8 mouse cellular contexts compared by ENCODE assay signal in the genomic region with DNA sequence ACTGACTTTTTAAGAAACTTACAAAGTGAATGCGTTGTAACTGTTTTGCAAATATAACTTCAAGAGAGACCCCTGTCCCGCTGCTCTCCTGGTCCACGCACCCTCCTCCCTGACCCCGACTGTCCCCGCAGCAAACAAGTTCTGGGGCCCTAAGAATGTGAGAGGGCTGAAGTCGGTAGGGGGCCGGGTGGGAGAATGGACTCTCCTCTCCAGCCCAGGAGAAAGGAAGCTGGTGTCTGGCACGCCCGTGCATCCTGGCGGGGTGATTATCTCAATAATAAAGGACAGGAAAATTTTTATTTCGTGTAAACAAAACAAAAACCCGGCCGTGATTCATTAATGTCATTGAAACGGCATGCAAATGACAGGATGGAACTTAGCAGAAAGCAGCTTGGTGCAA. TPM values are rescaled to one million over a fixed set of nuclear protein-coding genes. Genes with fewer than 3 reads are reported as not detected.
A peak's percentile ranks its signal among the peaks of the same experiment; 100 is the strongest.
DNase-seq lines count a peak whose midpoint lies in the region; ATAC-seq and TF ChIP-seq lines count a peak whose summit lies in the region.

No protein-coding gene starts in this region.

- TF ChIP-seq POLR2A in testis, adult 2 months (IDR thresholded peaks at IDR 0.05; ENCODE audit: control insufficient read depth, low read depth, low read length) = no peak

- H3K4me1 ChIP-seq in testis, adult 2 months (ENCODE audit: control insufficient read depth, insufficient read depth, low read length) = peaks cover 4% of the 10 kb centered on the region; the same call in 1 of the 2 replicates
- H3K4me1 ChIP-seq in liver, embryonic 15.5 days (replicated peaks) = peaks cover 4% of the 10 kb centered on the region; the same call in 1 of the 2 replicates

- no peak overlapping the region for H3K9ac ChIP-seq in liver, embryonic 15.5 days

- no peaks in the 10 kb centered on the region for H3K36me3 ChIP-seq in testis, adult 2 months (ENCODE audit: control insufficient read depth, insufficient read depth, low read length)
- no peaks in the 10 kb centered on the region for H3K36me3 ChIP-seq in liver, embryonic 15.5 days (replicated peaks)

- no peak overlapping the region for H3K27ac ChIP-seq in gastrocnemius, adult 2 months
- H3K27ac ChIP-seq in testis, adult 2 months (ENCODE audit: control insufficient read depth, insufficient read depth, low read depth, low read length) = no peak overlapping the region
- no peak overlapping the region for H3K27ac ChIP-seq in liver, embryonic 15.5 days (replicated peaks)

- H3K9me3 ChIP-seq in liver, embryonic 15.5 days (replicated peaks) = no peaks in the 10 kb centered on the region

- WGBS in liver, embryonic 15.5 days (ENCODE audit: insufficient replicate concordance) = 29% methylated on average over 14 of the region's 14 CpGs

- intact Hi-C loops in gastrocnemius, adult 2 months (cut with DNase I) = no loop called here

- DNase-seq in gastrocnemius, adult 2 months = peak; percentile 12
- no peak for DNase-seq in gastrocnemius, adult 8-10 months (ENCODE audit: low spot score in 2 of 2)
- no peak for DNase-seq in testis, postnatal 10 days (ENCODE audit: low spot score)
- no peak for DNase-seq in urinary bladder, postnatal 25 days (ENCODE audit: low spot score)
- no peak for DNase-seq in cerebellum, adult 9-11 months

- H3K4me2 ChIP-seq in liver, embryonic 15.5 days = peak overlapping the region; percentile 45

- peak overlapping the region; percentile 53 for H3K4me3 ChIP-seq in gastrocnemius, adult 2 months
- peak overlapping the region; percentile 17 for H3K4me3 ChIP-seq in testis, adult 2 months (ENCODE audit: control insufficient read depth, low read depth, low read length)
- H3K4me3 ChIP-seq in liver, embryonic 15.5 days (replicated peaks) = no peak overlapping the region

- TF ChIP-seq CTCF in gastrocnemius, adult 2 months (IDR thresholded peaks at IDR 0.05) = no peak
- TF ChIP-seq CTCF in testis, adult 2 months (IDR thresholded peaks at IDR 0.05; ENCODE audit: control insufficient read depth, insufficient read depth, insufficient replicate concordance, low read depth, low read length) = no peak

- H3K27me3 ChIP-seq in testis, adult 2 months (ENCODE audit: control insufficient read depth, insufficient read depth, low read length) = peaks cover 4% of the 10 kb centered on the region
- H3K27me3 ChIP-seq in liver, embryonic 15.5 days = peaks cover 30% of the 10 kb centered on the region

- ATAC-seq in liver, embryonic 15.5 days (ENCODE audit: insufficient read depth) = no peak
- no peak for ATAC-seq in erythroid progenitor cell, adult 5-6 weeks (replicated peaks; ENCODE audit: low FRiP score, poor library complexity, severe bottlenecking)

RNA-seq across cellular contexts. Expression of a gene that starts 9.1 kb away (rescaled TPM):
- total RNA-seq in gastrocnemius, adult 2 months (2021) = 10 to 100 TPM; 23.4 to 31.9 TPM
- total RNA-seq in gastrocnemius, adult 8-10 months (2022) = 10 to 100 TPM; 25.9 to 32.4 (median 27.0) TPM
- polyA plus RNA-seq in testis, adult 2 months (2012; rRNA removed) = 1.9 and 3.1 TPM in 2 replicates
- polyA plus RNA-seq in liver, embryonic 15.5 days (2015; fragmentation: Nextera tagmentation; extraction: Ambion mirVana) = 17.3 and 19.8 TPM in 2 replicates
- 2.9 and 3.2 TPM in 2 replicates for total RNA-seq in erythroid progenitor cell, adult 5-6 weeks (2015; ENCODE audit: low replicate concordance)
- 3.3 and 3.6 TPM in 2 replicates for total RNA-seq in erythroid progenitor cell, adult 5-6 weeks (2017; ENCODE audit: low replicate concordance)

RNA-seq across cellular contexts. Expression of a gene that starts 53.9 kb away (rescaled TPM):
- total RNA-seq in gastrocnemius, adult 2 months (2021) = 10 to 100 TPM in 1 of 2 experiments, 1 to 10 TPM in 1; 6.6 to 15.0 TPM
- 1 to 10 TPM; 4.7 to 7.9 (median 6.4) TPM for total RNA-seq in gastrocnemius, adult 8-10 months (2022)
- polyA plus RNA-seq in testis, adult 2 months (2012; rRNA removed) = 2.7 and 2.8 TPM in 2 replicates
- 0.53 and 0.66 TPM in 2 replicates for polyA plus RNA-seq in liver, embryonic 15.5 days (2015; fragmentation: Nextera tagmentation; extraction: Ambion mirVana)
- total RNA-seq in erythroid progenitor cell, adult 5-6 weeks (2015; ENCODE audit: low replicate concordance) = not detected in 2 replicates
- 0.13 TPM in 1 of 2 replicates, not detected in the other for total RNA-seq in erythroid progenitor cell, adult 5-6 weeks (2017; ENCODE audit: low replicate concordance)

Comparison
In these comparisons a context has a peak if more than half of its experiments do, and no peak if none do; other contexts are left out.
1. RNA of a gene that starts 9.1 kb away (total RNA-seq): 23.4 to 31.9 TPM in gastrocnemius, adult 2 months and 25.9 to 32.4 TPM in gastrocnemius, adult 8-10 months; 2.9 to 3.6 TPM in erythroid progenitor cell, adult 5-6 weeks; every median in the first group is over 4 times any median in the second.
2. RNA of a gene that starts 53.9 kb away (total RNA-seq): 6.6 to 15.0 TPM in gastrocnemius, adult 2 months and 4.7 to 7.9 TPM in gastrocnemius, adult 8-10 months; 0.13 TPM in erythroid progenitor cell, adult 5-6 weeks; every median in the first group is over 4 times any median in the second.